Mouse (Mus musculus) lung, embryonic 14.5 days (tissue): ENCODE results near the gene Tlx1. TPM values are rescaled to one million over a fixed set of nuclear protein-coding genes. Genes with fewer than 3 reads are reported as not detected.
A peak's percentile ranks its signal among the peaks of the same experiment; 100 is the strongest.

Experiments used
- ATAC-seq: fragments of 200-750 bp; cut with Nextera tagmentation; 2 replicates; pipeline ENCODE4 v1.8.0; 2017; ENCODE audit warnings: mild to moderate bottlenecking, moderate TSS enrichment, moderate library complexity; ENCODE audit not compliant: insufficient read depth
- DNase-seq: peaks from one replicate; pipeline ENCODE4 v3.0.0-alpha.2; 2015
- H3K27ac ChIP-seq: fragments of 300-500 bp; sonication (generic); 2 replicates; pipeline ENCODE4 v1.5.1; 2014; ENCODE audit warnings: low read depth, mild to moderate bottlenecking, moderate library complexity
- H3K27me3 ChIP-seq: fragments of 300-500 bp; sonication (generic); 2 replicates; pipeline ENCODE4 v1.6.1; 2014; ENCODE audit warnings: low read length, control low read depth; ENCODE audit not compliant: insufficient read depth
- H3K36me3 ChIP-seq: fragments of 300-500 bp; sonication (generic); 2 replicates; pipeline ENCODE4 v1.6.1; 2014; ENCODE audit warnings: control low read depth; ENCODE audit not compliant: insufficient read depth
- H3K4me1 ChIP-seq: fragments of 300-500 bp; sonication (generic); 2 replicates; pipeline ENCODE4 v1.6.1; 2014; ENCODE audit warnings: antibody characterized with exemption, control low read depth; ENCODE audit not compliant: insufficient read depth
- H3K4me2 ChIP-seq: fragments of 300-500 bp; sonication (generic); 2 replicates; pipeline ENCODE4 v1.6.1; 2014; ENCODE audit warnings: mild to moderate bottlenecking
- H3K4me3 ChIP-seq: fragments of 300-500 bp; sonication (generic); 2 replicates; pipeline ENCODE4 v1.5.1; 2014; ENCODE audit warnings: low read depth, low read length
- H3K9ac ChIP-seq: fragments of 300-500 bp; sonication (generic); 2 replicates; pipeline ENCODE4 v1.6.1; 2014
- H3K9me3 ChIP-seq: fragments of 300-500 bp; sonication (generic); 2 replicates; pipeline ENCODE4 v1.6.1; 2016; ENCODE audit warnings: low read depth, low read length, control low read depth
- CTCF ChIP-seq: IDR thresholded peaks from 2 replicates; pipeline ENCODE4 v1.5.1; 2016; ENCODE audit warnings: antibody characterized with exemption, low read depth
- WGBS: fragments of 180-500 bp; shearing (Covaris S2); extraction: QIAGEN DNeasy Blood & Tissue Kit; methylation state at CpG from one replicate; pipeline ENCODE4 v1.1.7; 2014; 5-methylcytosine and 5-hydroxymethylcytosine counted together
- polyA plus RNA-seq: library from polyadenylated mRNA; unstranded; fragments of >200 nt; fragmentation: Nextera tagmentation; extraction: Ambion mirVana; gene quantifications from 2 replicates; pipeline ENCODE4 v1.2.1, GENCODE M21; 2014

The Tlx1 gene
- polyA plus RNA-seq, 1 experiment from 2014 or later, result not detected

DNA sequence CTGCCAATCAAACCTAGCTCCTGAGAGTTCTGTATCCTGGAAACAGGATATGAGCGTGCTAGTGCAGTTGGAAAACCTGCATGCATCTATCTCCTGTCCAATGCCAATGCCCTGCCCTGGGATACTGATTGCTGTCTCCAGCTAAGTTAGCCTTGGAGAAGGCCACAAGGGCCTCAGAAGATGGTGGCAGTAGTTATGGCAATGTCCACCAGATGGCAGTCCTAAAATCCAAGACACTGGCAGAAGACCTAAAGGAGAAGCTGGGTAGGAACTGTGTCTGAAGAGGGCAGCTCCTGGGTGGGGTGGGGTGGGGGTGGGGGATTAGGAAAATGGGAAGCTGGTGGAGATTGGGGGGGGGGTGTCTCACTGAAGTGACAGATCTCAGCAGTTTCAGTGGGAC is 33.7 kb upstream of the Tlx1 start:
- Histone ChIP-seq H3K27ac (no peak overlapping the region), H3K9me3 (no peaks in the 10 kb centered on the region), H3K27me3 (no peaks in the 10 kb centered on the region), H3K4me3 (no peak overlapping the region), H3K4me1 (no peaks in the 10 kb centered on the region), H3K9ac (no peak overlapping the region), H3K36me3 (no peaks in the 10 kb centered on the region), H3K4me2 (no peak overlapping the region)
- DNase-seq, result peak; percentile 77
- WGBS, result 48% methylated on average over 1 of the region's 1 CpGs
- peak; percentile 71 for TF ChIP-seq CTCF
- ATAC-seq, result no peak

GRCm38 (mm10) chr19:45131966-45132628 is 18.4 kb upstream of the Tlx1 start:
- H3K36me3 ChIP-seq, result no peaks in the 10 kb centered on the region
- no peak for TF ChIP-seq CTCF
- DNase-seq (peak; percentile 57), ATAC-seq (no peak; the same call in 1 of the 2 replicates)
- H3K4me2 ChIP-seq, result no peak overlapping the region
- peaks cover 26% of the 10 kb centered on the region for H3K27me3 ChIP-seq
- H3K4me3 ChIP-seq, result no peak overlapping the region
- H3K27ac ChIP-seq, result no peak overlapping the region
- WGBS, result 10% methylated on average over 14 of the region's 14 CpGs
- H3K4me1 ChIP-seq, result no peaks in the 10 kb centered on the region
- H3K9me3 ChIP-seq, result no peaks in the 10 kb centered on the region
- H3K9ac ChIP-seq, result no peak overlapping the region

- no peak for DNase-seq
- Histone ChIP-seq H3K9ac (no peak overlapping the region), H3K27me3 (peaks cover 92% of the 10 kb centered on the region), H3K9me3 (no peaks in the 10 kb centered on the region), H3K4me1 (no peaks in the 10 kb centered on the region), H3K4me2 (no peak overlapping the region), H3K36me3 (no peaks in the 10 kb centered on the region), H3K27ac (no peak overlapping the region), H3K4me3 (no peak overlapping the region)
- TF ChIP-seq CTCF, result no peak
- 9% methylated on average over 3 of the region's 3 CpGs for WGBS
- ATAC-seq, result no peak
These were observed 7.9 kb upstream of the Tlx1 start for GRCm38 (mm10) chr19:45142531-45142930.

DNA sequence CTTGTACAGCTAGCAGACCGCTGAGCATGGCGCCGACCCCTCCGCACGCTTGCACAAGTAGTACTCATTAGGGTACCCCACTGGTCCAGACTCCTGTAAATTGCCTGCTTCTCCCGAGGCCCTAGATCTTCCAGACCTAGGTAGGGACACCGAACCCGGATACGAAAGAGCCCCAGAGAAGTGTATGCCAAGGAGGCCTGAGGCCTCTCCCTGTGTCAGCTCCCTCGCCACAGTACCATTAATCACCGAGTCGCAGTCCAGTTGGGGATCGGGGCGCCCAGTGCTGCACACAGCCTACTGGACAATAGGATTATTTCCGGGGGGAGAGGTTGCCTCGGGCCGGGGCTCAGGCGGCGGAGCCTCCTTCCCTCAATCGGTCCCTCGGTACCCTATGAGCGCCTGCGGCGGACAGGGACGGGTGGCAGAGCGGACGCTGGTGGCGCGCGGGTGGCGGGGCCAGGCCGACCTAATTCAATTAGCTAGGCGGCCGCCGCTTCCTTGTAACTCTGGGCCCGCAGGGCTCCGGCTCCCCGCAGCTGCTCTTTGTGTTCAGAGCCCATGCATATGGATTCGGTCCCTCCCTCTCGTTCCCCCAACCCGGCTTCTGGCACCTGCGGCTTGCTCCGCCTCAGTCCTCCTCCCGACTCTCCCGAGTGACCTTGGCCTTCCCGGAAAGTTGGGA is 7.1 kb upstream of the Tlx1 start:
- WGBS, result 1% methylated on average over 46 of the region's 46 CpGs
- DNase-seq (no peak), ATAC-seq (no peak)
- Histone ChIP-seq H3K27ac (no peak overlapping the region), H3K27me3 (peaks cover 96% of the 10 kb centered on the region), H3K36me3 (no peaks in the 10 kb centered on the region), H3K4me2 (no peak overlapping the region), H3K9ac (no peak overlapping the region), H3K4me3 (no peak overlapping the region), H3K4me1 (no peaks in the 10 kb centered on the region), H3K9me3 (peaks cover 3% of the 10 kb centered on the region; the same call in 1 of the 2 replicates)
- no peak for TF ChIP-seq CTCF

- TF ChIP-seq CTCF, result no peak
- DNase-seq (no peak), ATAC-seq (no peak)
- WGBS, result 1% methylated on average over 4 of the region's 4 CpGs
- H3K27me3 ChIP-seq, result peaks cover 98% of the 10 kb centered on the region
- H3K4me2 ChIP-seq, result no peak overlapping the region
- H3K4me1 ChIP-seq, result no peaks in the 10 kb centered on the region
- H3K9me3 ChIP-seq, result peaks cover 3% of the 10 kb centered on the region; the same call in 1 of the 2 replicates
- no peak overlapping the region for H3K27ac ChIP-seq
- H3K9ac ChIP-seq, result no peak overlapping the region
- no peaks in the 10 kb centered on the region for H3K36me3 ChIP-seq
- no peak overlapping the region for H3K4me3 ChIP-seq
These were observed 3.4 kb upstream of the Tlx1 start for GRCm38 (mm10) chr19:45147071-45147470.

DNA sequence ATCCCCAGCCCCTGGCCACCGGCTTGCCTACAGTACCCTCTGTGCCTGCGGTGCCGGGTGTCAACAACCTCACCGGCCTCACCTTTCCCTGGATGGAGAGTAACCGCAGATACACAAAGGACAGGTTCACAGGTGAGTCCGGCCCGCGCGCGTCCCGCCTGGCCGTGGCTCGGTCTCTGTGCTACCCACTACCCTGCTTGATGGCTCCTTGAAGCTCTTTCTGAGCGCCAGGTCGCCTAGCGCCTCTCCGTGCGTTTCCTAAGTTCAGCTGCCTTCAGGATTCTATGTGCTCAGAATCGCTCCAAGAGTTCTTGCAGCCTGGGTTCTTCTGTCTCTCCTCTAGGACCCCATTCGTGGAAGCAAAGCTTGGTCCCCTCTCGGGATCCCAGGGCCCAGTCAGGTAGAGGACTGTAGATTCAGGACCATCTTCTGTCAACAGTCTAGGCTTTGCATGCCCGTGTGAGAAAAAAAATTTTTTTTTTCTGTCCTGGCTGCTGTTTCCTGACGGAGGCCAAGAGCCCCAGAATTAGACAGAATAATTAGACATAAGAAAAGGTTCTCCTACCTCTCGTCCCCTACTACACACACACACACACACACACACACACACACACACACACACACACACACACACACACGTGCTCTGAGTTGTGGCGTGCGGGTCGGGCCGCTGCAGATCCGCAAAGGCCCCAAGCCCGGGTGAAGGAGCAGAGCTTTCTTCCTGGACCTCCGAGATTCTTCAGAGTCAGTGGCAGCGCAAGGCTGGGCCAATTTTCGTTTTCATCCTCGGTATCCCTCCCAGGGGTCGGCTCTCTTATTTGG is 1.1 kb downstream of the Tlx1 start:
- Histone ChIP-seq H3K4me1 (no peaks in the 10 kb centered on the region), H3K27me3 (peaks cover 98% of the 10 kb centered on the region), H3K36me3 (no peaks in the 10 kb centered on the region), H3K9ac (no peak overlapping the region), H3K4me2 (no peak overlapping the region), H3K4me3 (peak overlapping the region; percentile 22; the same call in 1 of the 2 replicates), H3K9me3 (peaks cover 3% of the 10 kb centered on the region; the same call in 1 of the 2 replicates), H3K27ac (no peak overlapping the region)
- 2% methylated on average over 36 of the region's 36 CpGs for WGBS
- TF ChIP-seq CTCF, result no peak
- no peak for DNase-seq
- no peak for ATAC-seq
